Mouse (Mus musculus): ENCODE results near the gene Ryr3.

DNA sequence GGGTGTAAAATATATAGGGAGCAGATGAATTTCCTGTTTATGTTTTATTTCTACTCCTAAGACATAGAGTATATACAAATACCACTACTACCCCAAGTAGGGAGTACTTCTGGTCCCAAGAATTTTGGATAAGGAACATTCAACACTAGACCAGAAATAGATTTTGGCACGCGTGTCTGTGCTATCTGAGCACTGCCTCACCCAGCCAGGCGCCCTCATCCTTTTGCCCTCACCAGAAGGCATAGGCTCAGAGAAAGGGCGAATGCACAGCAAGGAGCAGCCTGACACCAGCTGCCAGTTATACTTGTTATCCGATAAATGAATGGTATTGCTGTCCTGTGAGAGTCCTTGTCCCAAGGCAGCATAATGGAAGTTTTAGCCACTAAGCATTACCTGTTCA lies 579.7 kb downstream of the Ryr3 start:
- TF ChIP-seq GATA1 (IDR thresholded peaks at IDR 0.05; ENCODE audit: borderline replicate concordance, low read length) = no peak
- no peak for TF ChIP-seq FLI1 (IDR thresholded peaks at IDR 0.05; ENCODE audit: low read length)

All from megakaryocyte, embryonic 14.5 days (primary cell).